Mouse (Mus musculus): Measurements from ENCODE around the gene Bcap31. TPM values are rescaled to one million over a fixed set of nuclear protein-coding genes. Genes with fewer than 3 reads are reported as not detected.

The Bcap31 gene
- polyA plus RNA-seq, 1 experiment from 2014 or later = 301 TPM

GRCm38 (mm10) chrX:73645121-73645520 lies 70.9 kb downstream of the Bcap31 start:
- Histone ChIP-seq H3K27me3 (ENCODE audit: control insufficient read depth, insufficient read depth, low read depth, low read length) (peaks cover 4% of the 10 kb centered on the region; the same call in 1 of the 2 replicates), H3K9ac (ENCODE audit: low read length) (no peak overlapping the region), H3K4me3 (ENCODE audit: low read length) (no peak overlapping the region), H3K4me2 (ENCODE audit: low read depth, low read length) (no peak overlapping the region), H3K27ac (ENCODE audit: low read length) (no peak overlapping the region), H3K36me3 (ENCODE audit: control insufficient read depth, insufficient read depth, low read length) (no peaks in the 10 kb centered on the region), H3K4me1 (replicated peaks; ENCODE audit: control insufficient read depth, insufficient read depth, low read length) (no peaks in the 10 kb centered on the region), H3K9me3 (ENCODE audit: control insufficient read depth, low read length) (no peaks in the 10 kb centered on the region)
- WGBS = 26% methylated on average over 4 of the region's 4 CpGs
- no peak for ATAC-seq (ENCODE audit: low read depth)

GRCm38 (mm10) chrX:73639901-73640469 lies 76.0 kb downstream of the Bcap31 start:
- ATAC-seq (ENCODE audit: low read depth) = peak; percentile 37; the same call in 1 of the 2 replicates
- no peaks in the 10 kb centered on the region for H3K4me1 ChIP-seq (replicated peaks; ENCODE audit: control insufficient read depth, insufficient read depth, low read length)
- no peak overlapping the region for H3K27ac ChIP-seq (ENCODE audit: low read length)
- peak overlapping the region; percentile 48 for H3K4me3 ChIP-seq (ENCODE audit: low read length)
- H3K4me2 ChIP-seq (ENCODE audit: low read depth, low read length) = peak overlapping the region; percentile 72
- WGBS = 12% methylated on average over 36 of the region's 41 CpGs
- H3K36me3 ChIP-seq (ENCODE audit: control insufficient read depth, insufficient read depth, low read length) = no peaks in the 10 kb centered on the region
- H3K9ac ChIP-seq (ENCODE audit: low read length) = peak overlapping the region; percentile 50
- no peaks in the 10 kb centered on the region for H3K9me3 ChIP-seq (ENCODE audit: control insufficient read depth, low read length)
- H3K27me3 ChIP-seq (ENCODE audit: control insufficient read depth, insufficient read depth, low read depth, low read length) = peaks cover 30% of the 10 kb centered on the region

GRCm38 (mm10) chrX:73639255-73639675 lies 76.7 kb downstream of the Bcap31 start, which contains the start of gene Dusp9:
Gene Dusp9, plus strand, starts transcription at chrX:73639419.
- peak; percentile 85 for ATAC-seq (ENCODE audit: low read depth)
- Histone ChIP-seq H3K9me3 (ENCODE audit: control insufficient read depth, low read length) (no peaks in the 10 kb centered on the region), H3K27ac (ENCODE audit: low read length) (no peak within 1 kb of the TSS), H3K36me3 (ENCODE audit: control insufficient read depth, insufficient read depth, low read length) (no peaks in the 10 kb centered on the region), H3K4me2 (ENCODE audit: low read depth, low read length) (peak within 1 kb of the TSS; percentile 72), H3K4me3 (ENCODE audit: low read length) (peak within 1 kb of the TSS; percentile 48), H3K27me3 (ENCODE audit: control insufficient read depth, insufficient read depth, low read depth, low read length) (peaks cover 35% of the 10 kb centered on the region), H3K4me1 (replicated peaks; ENCODE audit: control insufficient read depth, insufficient read depth, low read length) (no peaks in the 10 kb centered on the region), H3K9ac (ENCODE audit: low read length) (peak within 1 kb of the TSS; percentile 50)
- WGBS = 11% methylated on average over 27 of the region's 28 CpGs

- no peaks in the 10 kb centered on the region for H3K9me3 ChIP-seq (ENCODE audit: control insufficient read depth, low read length)
- no peak for ATAC-seq (ENCODE audit: low read depth)
- WGBS = 11% methylated on average over 17 of the region's 19 CpGs
- H3K36me3 ChIP-seq (ENCODE audit: control insufficient read depth, insufficient read depth, low read length) = no peaks in the 10 kb centered on the region
- peak overlapping the region; percentile 43; the same call in 1 of the 2 replicates for H3K9ac ChIP-seq (ENCODE audit: low read length)
- H3K27me3 ChIP-seq (ENCODE audit: control insufficient read depth, insufficient read depth, low read depth, low read length) = peaks cover 36% of the 10 kb centered on the region
- no peaks in the 10 kb centered on the region for H3K4me1 ChIP-seq (replicated peaks; ENCODE audit: control insufficient read depth, insufficient read depth, low read length)
- peak overlapping the region; percentile 57 for H3K4me2 ChIP-seq (ENCODE audit: low read depth, low read length)
- peak overlapping the region; percentile 31 for H3K4me3 ChIP-seq (ENCODE audit: low read length)
- no peak overlapping the region for H3K27ac ChIP-seq (ENCODE audit: low read length)
Measured at GRCm38 (mm10) chrX:73637415-73637814, 78.6 kb downstream of the Bcap31 start.

Other genes starting within 250 kb of the Bcap31 start
- gene Bgn, start 232.6 kb downstream of the Bcap31 start, polyA plus RNA-seq (2015; fragmentation: Nextera tagmentation; extraction: Ambion mirVana) = 206 and 225 TPM in 2 replicates
- 0.11 TPM in 1 of 2 replicates, not detected in the other for gene Atp2b3, start 213.1 kb downstream of the Bcap31 start, polyA plus RNA-seq (2015; fragmentation: Nextera tagmentation; extraction: Ambion mirVana)
- gene Dusp9, start 76.8 kb downstream of the Bcap31 start, polyA plus RNA-seq (2015; fragmentation: Nextera tagmentation; extraction: Ambion mirVana) = 6.2 and 7.0 TPM in 2 replicates
- gene Pnck, start 56.1 kb downstream of the Bcap31 start, polyA plus RNA-seq (2015; fragmentation: Nextera tagmentation; extraction: Ambion mirVana) = 14.7 and 16.3 TPM in 2 replicates
- gene Slc6a8, start 43.0 kb downstream of the Bcap31 start, polyA plus RNA-seq (2015; fragmentation: Nextera tagmentation; extraction: Ambion mirVana) = 5.2 and 5.6 TPM in 2 replicates
- gene Abcd1, start 422 bp upstream of the Bcap31 start, polyA plus RNA-seq (2015; fragmentation: Nextera tagmentation; extraction: Ambion mirVana) = 27.9 and 29.5 TPM in 2 replicates
- gene Plxnb3, start 40.9 kb upstream of the Bcap31 start, polyA plus RNA-seq (2015; fragmentation: Nextera tagmentation; extraction: Ambion mirVana) = 0.35 and 0.52 TPM in 2 replicates
- gene Srpk3, start 58.2 kb upstream of the Bcap31 start, polyA plus RNA-seq (2015; fragmentation: Nextera tagmentation; extraction: Ambion mirVana) = 5.0 and 7.4 TPM in 2 replicates
- gene Idh3g, start 70.7 kb upstream of the Bcap31 start, polyA plus RNA-seq (2015; fragmentation: Nextera tagmentation; extraction: Ambion mirVana) = 219 and 236 TPM in 2 replicates
- 186 and 209 TPM in 2 replicates for gene Ssr4, start 70.9 kb upstream of the Bcap31 start, polyA plus RNA-seq (2015; fragmentation: Nextera tagmentation; extraction: Ambion mirVana)
- gene Pdzd4, start 108.8 kb upstream of the Bcap31 start, polyA plus RNA-seq (2015; fragmentation: Nextera tagmentation; extraction: Ambion mirVana) = 0.54 and 0.75 TPM in 2 replicates
- 0.06 TPM in 1 of 2 replicates, not detected in the other for gene Avpr2, start 175.9 kb upstream of the Bcap31 start, polyA plus RNA-seq (2015; fragmentation: Nextera tagmentation; extraction: Ambion mirVana)
- 3.2 and 4.3 TPM in 2 replicates for gene L1cam, start 179.9 kb upstream of the Bcap31 start, polyA plus RNA-seq (2015; fragmentation: Nextera tagmentation; extraction: Ambion mirVana)
- gene Arhgap4, start 205.7 kb upstream of the Bcap31 start, polyA plus RNA-seq (2015; fragmentation: Nextera tagmentation; extraction: Ambion mirVana) = 3.1 and 3.5 TPM in 2 replicates
- 132 and 136 TPM in 2 replicates for gene Naa10, start 205.8 kb upstream of the Bcap31 start, polyA plus RNA-seq (2015; fragmentation: Nextera tagmentation; extraction: Ambion mirVana)
- 43.7 and 43.9 TPM in 2 replicates for gene Renbp, start 214.7 kb upstream of the Bcap31 start, polyA plus RNA-seq (2015; fragmentation: Nextera tagmentation; extraction: Ambion mirVana)

Measured in lung, embryonic 16.5 days (tissue).